Mouse (Mus musculus): Measurements from ENCODE around the gene Pdzrn3. TPM values are rescaled to one million over a fixed set of nuclear protein-coding genes. Genes with fewer than 3 reads are reported as not detected.
A peak's percentile ranks its signal among the peaks of the same experiment; 100 is the strongest.

Gene Pdzrn3
- polyA plus RNA-seq, 1 experiment, result 11.2 TPM

DNA sequence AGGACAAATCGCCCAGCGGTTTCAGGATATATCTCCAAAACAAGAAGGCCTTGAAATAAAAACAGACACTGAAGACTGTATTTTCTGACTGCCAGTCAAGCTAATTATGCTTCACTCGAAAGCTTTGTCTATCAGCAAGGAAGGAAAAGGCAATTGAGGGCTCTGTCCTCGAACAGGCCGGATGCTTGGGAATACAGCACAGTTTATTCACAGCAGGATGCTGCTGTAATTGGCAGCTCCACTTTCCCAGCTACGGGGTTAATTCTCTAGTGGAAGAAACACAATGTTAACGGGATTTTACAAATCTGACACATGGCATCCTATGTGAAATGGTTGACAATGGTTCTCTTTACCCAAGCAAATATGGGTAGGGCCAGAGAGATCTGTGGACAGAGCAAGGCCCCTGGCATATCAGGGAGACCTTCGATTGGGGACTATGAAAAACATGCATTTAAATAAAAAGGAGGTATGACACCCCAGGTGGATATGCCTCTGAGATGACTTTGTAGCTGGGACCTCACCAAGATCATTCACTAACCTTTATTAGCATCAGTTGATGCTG, 150.3 kb downstream of the Pdzrn3 start:
- Histone ChIP-seq H3K27ac (ENCODE audit: insufficient read depth, low read depth, low read length) (no peak overlapping the region), H3K4me3 (ENCODE audit: low read depth, low read length) (no peak overlapping the region), H3K36me3 (ENCODE audit: control insufficient read depth, insufficient read depth, low read length) (no peaks in the 10 kb centered on the region), H3K4me1 (ENCODE audit: control insufficient read depth, insufficient read depth, insufficient read length, low read length) (no peaks in the 10 kb centered on the region), H3K27me3 (ENCODE audit: control insufficient read depth, insufficient read depth, low read length) (no peaks in the 10 kb centered on the region)
- WGBS, result 74% methylated on average over 8 of the region's 8 CpGs
- TF ChIP-seq POLR2A (IDR thresholded peaks at IDR 0.05; ENCODE audit: low read depth, low read length) (no peak), CTCF (IDR thresholded peaks at IDR 0.05; ENCODE audit: extremely low read depth, insufficient read length, insufficient replicate concordance, low read depth, low read length) (no peak)

- H3K4me1 ChIP-seq (ENCODE audit: control insufficient read depth, insufficient read depth, insufficient read length, low read length), result no peaks in the 10 kb centered on the region
- H3K27ac ChIP-seq (ENCODE audit: insufficient read depth, low read depth, low read length), result no peak overlapping the region
- no peak overlapping the region for H3K4me3 ChIP-seq (ENCODE audit: low read depth, low read length)
- no peaks in the 10 kb centered on the region for H3K27me3 ChIP-seq (ENCODE audit: control insufficient read depth, insufficient read depth, low read length)
- 42% methylated on average over 3 of the region's 3 CpGs for WGBS
- H3K36me3 ChIP-seq (ENCODE audit: control insufficient read depth, insufficient read depth, low read length), result no peaks in the 10 kb centered on the region
- no peak for TF ChIP-seq POLR2A (IDR thresholded peaks at IDR 0.05; ENCODE audit: low read depth, low read length)
- no peak for TF ChIP-seq CTCF (IDR thresholded peaks at IDR 0.05; ENCODE audit: extremely low read depth, insufficient read length, insufficient replicate concordance, low read depth, low read length)
Observed at GRCm38 (mm10) chr6:101220307-101220706, 157.4 kb downstream of the Pdzrn3 start.

- H3K27ac ChIP-seq (ENCODE audit: insufficient read depth, low read depth, low read length), result no peak overlapping the region
- peaks cover 3% of the 10 kb centered on the region for H3K4me1 ChIP-seq (ENCODE audit: control insufficient read depth, insufficient read depth, insufficient read length, low read length)
- H3K27me3 ChIP-seq (ENCODE audit: control insufficient read depth, insufficient read depth, low read length), result 0 out of 2 replicates have a peak, but pooled peaks cover 2% of the 10 kb centered on the region
- TF ChIP-seq CTCF (IDR thresholded peaks at IDR 0.05; ENCODE audit: extremely low read depth, insufficient read length, insufficient replicate concordance, low read depth, low read length) (no peak), POLR2A (IDR thresholded peaks at IDR 0.05; ENCODE audit: low read depth, low read length) (no peak)
- H3K36me3 ChIP-seq (ENCODE audit: control insufficient read depth, insufficient read depth, low read length), result no peaks in the 10 kb centered on the region
- 83% methylated on average over 3 of the region's 3 CpGs for whole genome bisulfite sequencing
- no peak overlapping the region for H3K4me3 ChIP-seq (ENCODE audit: low read depth, low read length)
Observed at GRCm38 (mm10) chr6:101219004-101219403, 158.7 kb downstream of the Pdzrn3 start.

GRCm38 (mm10) chr6:101218197-101218596, 159.5 kb downstream of the Pdzrn3 start:
- no peak overlapping the region for H3K4me3 ChIP-seq (ENCODE audit: low read depth, low read length)
- WGBS, result 79% methylated on average over 4 of the region's 4 CpGs
- TF ChIP-seq POLR2A (IDR thresholded peaks at IDR 0.05; ENCODE audit: low read depth, low read length) (no peak), CTCF (IDR thresholded peaks at IDR 0.05; ENCODE audit: extremely low read depth, insufficient read length, insufficient replicate concordance, low read depth, low read length) (no peak)
- H3K4me1 ChIP-seq (ENCODE audit: control insufficient read depth, insufficient read depth, insufficient read length, low read length), result peaks cover 3% of the 10 kb centered on the region
- 0 out of 2 replicates have a peak, but pooled peaks cover 2% of the 10 kb centered on the region for H3K27me3 ChIP-seq (ENCODE audit: control insufficient read depth, insufficient read depth, low read length)
- no peaks in the 10 kb centered on the region for H3K36me3 ChIP-seq (ENCODE audit: control insufficient read depth, insufficient read depth, low read length)
- H3K27ac ChIP-seq (ENCODE audit: insufficient read depth, low read depth, low read length), result no peak overlapping the region

GRCm38 (mm10) chr6:101217756-101218155, 159.9 kb downstream of the Pdzrn3 start:
- H3K4me3 ChIP-seq (ENCODE audit: low read depth, low read length), result no peak overlapping the region
- H3K27me3 ChIP-seq (ENCODE audit: control insufficient read depth, insufficient read depth, low read length), result 0 out of 2 replicates have a peak, but pooled peaks cover 2% of the 10 kb centered on the region
- H3K27ac ChIP-seq (ENCODE audit: insufficient read depth, low read depth, low read length), result no peak overlapping the region
- WGBS, result 47% methylated on average over 6 of the region's 6 CpGs
- H3K4me1 ChIP-seq (ENCODE audit: control insufficient read depth, insufficient read depth, insufficient read length, low read length), result peaks cover 3% of the 10 kb centered on the region
- TF ChIP-seq POLR2A (IDR thresholded peaks at IDR 0.05; ENCODE audit: low read depth, low read length) (no peak), CTCF (IDR thresholded peaks at IDR 0.05; ENCODE audit: extremely low read depth, insufficient read length, insufficient replicate concordance, low read depth, low read length) (no peak)
- no peaks in the 10 kb centered on the region for H3K36me3 ChIP-seq (ENCODE audit: control insufficient read depth, insufficient read depth, low read length)

GRCm38 (mm10) chr6:101215436-101215791, 162.3 kb downstream of the Pdzrn3 start:
- 14% methylated on average over 16 of the region's 16 CpGs for WGBS
- TF ChIP-seq CTCF (IDR thresholded peaks at IDR 0.05; ENCODE audit: extremely low read depth, insufficient read length, insufficient replicate concordance, low read depth, low read length) (no peak), POLR2A (IDR thresholded peaks at IDR 0.05; ENCODE audit: low read depth, low read length) (no peak)
- Histone ChIP-seq H3K27me3 (ENCODE audit: control insufficient read depth, insufficient read depth, low read length) (0 out of 2 replicates have a peak, but pooled peaks cover 2% of the 10 kb centered on the region), H3K27ac (ENCODE audit: insufficient read depth, low read depth, low read length) (peak overlapping the region; percentile 7; the same call in 1 of the 2 replicates), H3K4me3 (ENCODE audit: low read depth, low read length) (peak overlapping the region; percentile 6; the same call in 1 of the 2 replicates), H3K36me3 (ENCODE audit: control insufficient read depth, insufficient read depth, low read length) (no peaks in the 10 kb centered on the region), H3K4me1 (ENCODE audit: control insufficient read depth, insufficient read depth, insufficient read length, low read length) (peaks cover 3% of the 10 kb centered on the region)

- Histone ChIP-seq H3K27ac (ENCODE audit: insufficient read depth, low read depth, low read length) (peak overlapping the region; percentile 7; the same call in 1 of the 2 replicates), H3K27me3 (ENCODE audit: control insufficient read depth, insufficient read depth, low read length) (0 out of 2 replicates have a peak, but pooled peaks cover 2% of the 10 kb centered on the region), H3K4me3 (ENCODE audit: low read depth, low read length) (no peak overlapping the region), H3K36me3 (ENCODE audit: control insufficient read depth, insufficient read depth, low read length) (no peaks in the 10 kb centered on the region), H3K4me1 (ENCODE audit: control insufficient read depth, insufficient read depth, insufficient read length, low read length) (peaks cover 3% of the 10 kb centered on the region)
- WGBS, result 23% methylated on average over 8 of the region's 8 CpGs
- TF ChIP-seq POLR2A (IDR thresholded peaks at IDR 0.05; ENCODE audit: low read depth, low read length) (no peak), CTCF (IDR thresholded peaks at IDR 0.05; ENCODE audit: extremely low read depth, insufficient read length, insufficient replicate concordance, low read depth, low read length) (no peak)
Observed at GRCm38 (mm10) chr6:101214734-101215435, 162.8 kb downstream of the Pdzrn3 start.

Measured in small intestine, adult 2 months (tissue).